Mouse (Mus musculus) limb, embryonic 14.5 days (tissue): ENCODE data around the gene Msl2. TPM values are rescaled to one million over a fixed set of nuclear protein-coding genes. Genes with fewer than 3 reads are reported as not detected.
A peak's percentile ranks its signal among the peaks of the same experiment; 100 is the strongest.

Experiments used
- ATAC-seq: fragments of 200-750 bp; cut with Nextera tagmentation; 2 replicates; pipeline ENCODE4 v1.8.0; 2017; ENCODE audit warnings: low read depth, moderate number of reproducible peaks, moderate TSS enrichment; ENCODE audit not compliant: low FRiP score
- DNase-seq: peaks from one replicate; pipeline ENCODE4 v3.0.0-alpha.2; 2015; ENCODE audit warnings: low spot score
- H3K27ac ChIP-seq: fragments of 300-500 bp; sonication (generic); replicated peaks from 2 replicates; pipeline ENCODE4 v1.5.1; 2014; ENCODE audit warnings: low read depth, mild to moderate bottlenecking, low read length, moderate library complexity, mixed read lengths
- H3K27me3 ChIP-seq: fragments of 300-500 bp; sonication (generic); 2 replicates; pipeline ENCODE4 v1.6.1; 2014; ENCODE audit warnings: low read length, mixed read lengths; ENCODE audit not compliant: control insufficient read depth, insufficient read depth
- H3K36me3 ChIP-seq: fragments of 300-500 bp; sonication (generic); 2 replicates; pipeline ENCODE4 v1.6.1; 2014; ENCODE audit warnings: mild to moderate bottlenecking, low read length, moderate library complexity, mixed read lengths; ENCODE audit not compliant: control insufficient read depth, insufficient read depth
- H3K4me1 ChIP-seq: fragments of 300-500 bp; sonication (generic); 2 replicates; pipeline ENCODE4 v1.6.1; 2014; ENCODE audit warnings: antibody characterized with exemption, low read length, mixed read lengths; ENCODE audit not compliant: control insufficient read depth, insufficient read depth
- H3K4me2 ChIP-seq: fragments of 300-500 bp; sonication (generic); replicated peaks from 2 replicates; pipeline ENCODE4 v1.6.1; 2014; ENCODE audit warnings: low read depth, mild to moderate bottlenecking, low read length, moderate library complexity; ENCODE audit not compliant: severe bottlenecking
- H3K4me3 ChIP-seq: fragments of 300-500 bp; sonication (generic); replicated peaks from 2 replicates; pipeline ENCODE4 v1.5.1; 2014; ENCODE audit warnings: low read length
- H3K9ac ChIP-seq: fragments of 300-500 bp; sonication (generic); 2 replicates; pipeline ENCODE4 v1.6.1; 2014; ENCODE audit warnings: mild to moderate bottlenecking, low read depth, low read length, moderate library complexity; ENCODE audit not compliant: severe bottlenecking
- H3K9me3 ChIP-seq: fragments of 300-500 bp; sonication (generic); 2 replicates; pipeline ENCODE4 v1.6.1; 2016; ENCODE audit warnings: low read length; ENCODE audit not compliant: control insufficient read depth
- POLR2A ChIP-seq: fragments of 200-500 bp; IDR thresholded peaks from 2 replicates; pipeline ENCODE4 v1.8.0; 2012; ENCODE audit warnings: inconsistent platforms, mild to moderate bottlenecking, moderate library complexity, borderline replicate concordance; ENCODE audit not compliant: insufficient read depth, insufficient read length; ENCODE audit errors: extremely low read depth
- WGBS: fragments of 180-500 bp; shearing (Covaris S2); extraction: QIAGEN DNeasy Blood & Tissue Kit; methylation state at CpG from one replicate; pipeline ENCODE4 v1.1.7; 2014; 5-methylcytosine and 5-hydroxymethylcytosine counted together
- polyA plus RNA-seq, 2 experiments: library from polyadenylated mRNA; depleted of rRNA in 1 of 2; stranded (reverse) in 1 of 2; unstranded in 1 of 2; fragments of >200 nt; fragmentation: Nextera tagmentation in 1 of 2; extraction: Ambion mirVana in 1 of 2; gene quantifications; 2 replicates each; pipeline versions ENCODE4 v1.2.1 to v1.2.3; 2012 to 2014

Msl2 gene
- polyA plus RNA-seq, 2 experiments = 7.0 to 22.4 TPM

- Histone ChIP-seq H3K27me3 (no peaks in the 10 kb centered on the region), H3K4me3 (no peak overlapping the region), H3K27ac (no peak overlapping the region), H3K4me1 (no peaks in the 10 kb centered on the region; the same call in 1 of the 2 replicates), H3K4me2 (no peak overlapping the region), H3K9ac (no peak overlapping the region), H3K36me3 (no peaks in the 10 kb centered on the region), H3K9me3 (no peaks in the 10 kb centered on the region)
- ATAC-seq (no peak), DNase-seq (no peak)
- TF ChIP-seq POLR2A = no peak
- WGBS = 83% methylated on average over 3 of the region's 3 CpGs
Measured at GRCm38 (mm10) chr9:101065076-101065602, 8.8 kb upstream of the Msl2 start.

- no peak for DNase-seq
Measured at GRCm38 (mm10) chr9:101069781-101070180, 4.1 kb upstream of the Msl2 start.

GRCm38 (mm10) chr9:101072506-101072905 lies 1.4 kb upstream of the Msl2 start:
- H3K9me3 ChIP-seq = no peaks in the 10 kb centered on the region
- peak overlapping the region; percentile 67 for H3K4me2 ChIP-seq
- H3K27me3 ChIP-seq = no peaks in the 10 kb centered on the region
- no peak for DNase-seq
- H3K4me3 ChIP-seq = 0 out of 2 replicates have a peak overlapping the region, but pooled peaks have one; percentile 97
- no peak for ATAC-seq
- no peaks in the 10 kb centered on the region for H3K36me3 ChIP-seq
- TF ChIP-seq POLR2A = no peak
- 51% methylated on average over 5 of the region's 5 CpGs for WGBS
- H3K4me1 ChIP-seq = peaks cover 5% of the 10 kb centered on the region; the same call in 1 of the 2 replicates
- no peak overlapping the region for H3K9ac ChIP-seq
- no peak overlapping the region for H3K27ac ChIP-seq

More at GRCm38 (mm10) chr9:101069781-101070180, 4.1 kb upstream of the Msl2 start:
- no peaks in the 10 kb centered on the region for H3K9me3 ChIP-seq
- H3K4me1 ChIP-seq = no peaks in the 10 kb centered on the region
- no peaks in the 10 kb centered on the region for H3K36me3 ChIP-seq
- no peaks in the 10 kb centered on the region for H3K27me3 ChIP-seq
- H3K4me3 ChIP-seq = no peak overlapping the region
- ATAC-seq = no peak
- no peak for TF ChIP-seq POLR2A
- 92% methylated on average over 3 of the region's 3 CpGs for WGBS
- H3K27ac ChIP-seq = no peak overlapping the region
- no peak overlapping the region for H3K4me2 ChIP-seq
- H3K9ac ChIP-seq = no peak overlapping the region

GRCm38 (mm10) chr9:101073041-101073986 lies 587 bp upstream of the Msl2 start:
- H3K4me1 ChIP-seq = peaks cover 11% of the 10 kb centered on the region
- 0 out of 2 replicates have a peak, but pooled peaks have one; percentile 48 for TF ChIP-seq POLR2A
- DNase-seq (peak; percentile 97), ATAC-seq (peak; percentile 92)
- no peaks in the 10 kb centered on the region for H3K9me3 ChIP-seq
- H3K27ac ChIP-seq = peak overlapping the region; percentile 90
- WGBS = 1% methylated on average over 63 of the region's 65 CpGs
- peak overlapping the region; percentile 67 for H3K4me2 ChIP-seq
- H3K27me3 ChIP-seq = no peaks in the 10 kb centered on the region
- H3K9ac ChIP-seq = peak overlapping the region; percentile 78
- H3K4me3 ChIP-seq = peak overlapping the region; percentile 97
- no peaks in the 10 kb centered on the region for H3K36me3 ChIP-seq

- peak; percentile 65 for ATAC-seq
- no peaks in the 10 kb centered on the region for H3K27me3 ChIP-seq
- under 1% methylated on average over 47 of the region's 100 CpGs for WGBS
Measured at GRCm38 (mm10) chr9:101074332-101075021, 576 bp downstream of the Msl2 start.

More at GRCm38 (mm10) chr9:101074332-101075021, 576 bp downstream of the Msl2 start:
- H3K4me3 ChIP-seq = peak overlapping the region; percentile 97
- DNase-seq = peak; percentile 69
- no peaks in the 10 kb centered on the region for H3K36me3 ChIP-seq
- H3K4me1 ChIP-seq = peaks cover 22% of the 10 kb centered on the region
- TF ChIP-seq POLR2A = no peak
- peak overlapping the region; percentile 99 for H3K9ac ChIP-seq
- H3K9me3 ChIP-seq = no peaks in the 10 kb centered on the region
- peak overlapping the region; percentile 100 for H3K27ac ChIP-seq
- peak overlapping the region; percentile 90 for H3K4me2 ChIP-seq
